Mouse (Mus musculus): ENCODE results near the gene Zfp988.
"Not testable (repeated sequence)": the region's sequence is repeated elsewhere in the genome, so short reads cannot be mapped to it uniquely, and the experiment has no call there.

Zfp988 gene

GRCm38 (mm10) chr4:147345061-147345554 lies 39.6 kb downstream of the Zfp988 start:
- DNase-seq = not testable (repeated sequence)

GRCm38 (mm10) chr4:147346361-147347035 lies 41.0 kb downstream of the Zfp988 start:
- DNase-seq = not testable (repeated sequence)

GRCm38 (mm10) chr4:147347300-147347699 lies 41.8 kb downstream of the Zfp988 start:
- DNase-seq = not testable (repeated sequence)

DNA sequence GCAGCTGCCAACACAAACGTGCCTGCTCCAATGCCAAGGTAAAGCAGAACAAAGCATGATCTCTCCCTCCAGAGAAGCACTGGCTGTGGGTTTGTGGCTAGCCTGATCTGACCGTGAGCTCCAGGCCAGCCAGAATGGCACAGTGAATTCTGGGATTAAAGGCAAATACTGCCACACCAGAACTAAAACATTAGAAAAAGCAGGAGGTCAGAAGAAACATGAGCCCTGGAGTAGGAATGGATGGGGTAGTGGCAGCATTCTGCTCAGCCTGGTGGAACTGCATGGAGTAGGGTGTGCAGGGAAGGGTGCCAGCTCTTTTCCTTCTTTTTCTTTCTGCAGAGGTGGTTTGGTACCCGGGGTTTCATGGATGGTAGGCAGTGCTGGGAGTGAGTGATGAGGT lies 42.4 kb downstream of the Zfp988 start:
- not testable (repeated sequence) for DNase-seq

DNA sequence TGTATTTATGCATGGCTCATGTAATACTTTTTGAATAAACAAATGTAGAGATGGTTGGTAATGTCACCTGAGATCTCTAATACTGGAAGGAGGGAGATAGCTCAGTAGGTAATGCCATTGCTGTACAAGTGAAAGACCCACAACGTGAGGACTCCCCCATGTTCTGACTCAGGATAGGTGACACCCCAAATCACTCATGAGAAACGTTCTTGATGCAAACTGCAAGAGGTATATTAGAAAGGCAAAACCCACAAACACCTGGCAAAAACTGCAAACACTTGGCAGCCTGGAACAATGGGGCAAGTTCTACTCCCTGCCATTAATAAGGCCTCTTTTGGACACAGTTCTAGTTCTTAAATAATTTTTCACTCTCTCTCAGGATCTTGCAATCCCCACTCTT lies 42.9 kb downstream of the Zfp988 start:
- DNase-seq = not testable (repeated sequence)

DNA sequence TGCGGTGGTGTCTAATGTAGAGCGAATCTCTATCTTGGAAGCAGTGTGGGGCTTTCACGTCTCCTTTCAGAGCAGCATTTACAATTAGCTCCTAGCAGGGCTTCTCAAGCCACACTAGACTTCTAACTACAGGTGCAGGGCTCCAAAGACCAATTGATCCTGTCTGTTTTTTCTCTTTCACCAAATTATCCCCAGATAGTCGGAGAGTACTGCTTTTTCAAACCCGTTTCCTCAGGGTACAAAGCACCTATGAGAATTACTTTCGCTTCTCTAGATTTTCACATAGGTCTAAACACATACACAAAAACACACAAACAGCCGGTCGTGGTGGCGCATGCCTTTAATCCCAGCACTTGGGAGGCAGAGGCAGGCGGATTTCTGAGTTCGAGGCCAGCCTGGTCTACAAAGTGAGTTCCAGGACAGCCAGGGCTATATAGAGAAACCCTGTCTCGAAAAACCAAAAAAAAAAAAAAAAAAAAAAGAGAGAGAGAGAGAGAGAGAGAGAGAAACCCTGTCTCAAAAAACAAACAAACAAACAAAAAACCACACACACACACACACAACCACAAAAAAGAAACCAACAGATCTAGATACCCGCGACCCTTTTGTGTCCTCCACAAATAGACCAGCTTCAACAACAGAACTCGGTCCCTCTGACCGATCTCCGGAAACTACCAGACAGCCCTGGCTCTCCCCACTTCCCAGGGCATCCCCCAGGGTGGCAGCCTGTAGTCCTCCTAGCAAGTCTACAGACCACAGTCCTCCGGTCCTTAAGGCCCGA lies 43.6 kb downstream of the Zfp988 start:
- DNase-seq = not testable (repeated sequence)

- DNase-seq = not testable (repeated sequence)
Observed at GRCm38 (mm10) chr4:147349687-147350415, 44.4 kb downstream of the Zfp988 start.

- not testable (repeated sequence) for DNase-seq
Observed at GRCm38 (mm10) chr4:147350541-147350940, 45.1 kb downstream of the Zfp988 start.

- DNase-seq = not testable (repeated sequence)
Observed at GRCm38 (mm10) chr4:147351376-147351980, 46.0 kb downstream of the Zfp988 start.

- not testable (repeated sequence) for DNase-seq
Observed at GRCm38 (mm10) chr4:147353626-147354025, 48.2 kb downstream of the Zfp988 start.

GRCm38 (mm10) chr4:147356042-147356441 lies 50.6 kb downstream of the Zfp988 start:
- not testable (repeated sequence) for DNase-seq

GRCm38 (mm10) chr4:147357195-147357594 lies 51.7 kb downstream of the Zfp988 start:
- not testable (repeated sequence) for DNase-seq

DNA sequence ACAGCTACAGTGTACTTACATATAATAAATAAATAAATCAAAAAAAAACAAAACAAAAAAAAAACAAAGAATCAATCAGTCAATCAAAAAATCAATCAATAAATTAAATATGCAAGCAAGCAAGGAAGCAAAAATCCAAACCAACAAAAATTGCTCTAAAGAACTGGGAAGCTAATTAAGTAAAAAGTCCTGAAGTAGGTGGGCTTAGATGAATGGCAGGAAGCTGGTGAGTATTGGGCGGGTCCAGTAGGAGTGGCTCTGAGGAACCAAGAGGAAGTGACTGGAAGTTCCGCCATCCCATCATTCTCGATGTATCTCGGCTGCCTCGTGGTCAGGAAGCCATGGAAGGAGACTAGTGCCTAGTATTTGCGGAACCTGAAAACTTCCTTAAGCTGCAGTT lies 55.5 kb downstream of the Zfp988 start, which contains the start of gene Zfp978:
TSS of gene Zfp978 (plus strand) at position 301 of the 400 bp plus-strand sequence.
- DNase-seq = not testable (repeated sequence)

GRCm38 (mm10) chr4:147361872-147362271 lies 56.4 kb downstream of the Zfp988 start:
- not testable (repeated sequence) for DNase-seq

GRCm38 (mm10) chr4:147369564-147369963 lies 64.1 kb downstream of the Zfp988 start:
- DNase-seq = not testable (repeated sequence)

GRCm38 (mm10) chr4:147383199-147383598 lies 77.7 kb downstream of the Zfp988 start:
- DNase-seq = not testable (repeated sequence)
